Mouse (Mus musculus) MEL (cell line): ENCODE data around the gene Rnf141. TPM values are rescaled to one million over a fixed set of nuclear protein-coding genes. Genes with fewer than 3 reads are reported as not detected.

Experiments used
- DNase-seq: peaks from one replicate; pipeline ENCODE4 v3.0.0; 2011; ENCODE audit warnings: low read depth, low spot score
- H3K27ac ChIP-seq: 2 replicates; pipeline ENCODE4 v1.5.1; 2012; ENCODE audit warnings: low read depth, mild to moderate bottlenecking, control low read depth, low read length, moderate library complexity; ENCODE audit not compliant: control insufficient read depth
- H3K27me3 ChIP-seq, 2 experiments: fragments of 150-350 bp in 1 of 2; sonication (generic) in 1 of 2; 2 replicates each; pipeline ENCODE4 v1.6.1; 2012; ENCODE audit warnings: low read length in 2 of 2, mild to moderate bottlenecking in 2 of 2, improper control_type of control experiment in 1 of 2, moderate library complexity in 1 of 2; ENCODE audit not compliant: insufficient read depth in 2 of 2, control insufficient read depth in 1 of 2
- H3K36me3 ChIP-seq, 2 experiments: 2 replicates each; pipeline ENCODE4 v1.6.1; 2012 to 2014; ENCODE audit warnings: low read length in 2 of 2, improper control_type of control experiment in 1 of 2, inconsistent platforms in 1 of 2, mild to moderate bottlenecking in 1 of 2; ENCODE audit not compliant: insufficient read depth in 2 of 2, control insufficient read depth in 1 of 2
- H3K4me1 ChIP-seq, 2 experiments: fragments of 150-350 bp in 1 of 2; sonication (generic) in 1 of 2; 2 replicates each; pipeline ENCODE4 v1.6.1; 2012; ENCODE audit warnings: low read length in 2 of 2, improper control_type of control experiment in 1 of 2, mild to moderate bottlenecking in 1 of 2; ENCODE audit not compliant: insufficient read depth in 2 of 2, control insufficient read depth in 1 of 2
- H3K4me3 ChIP-seq, 2 experiments: fragments of 150-350 bp in 1 of 2; sonication (generic) in 1 of 2; 2 replicates each; pipeline ENCODE4 v1.5.1; 2012; ENCODE audit warnings: low read depth in 2 of 2, low read length in 2 of 2, mild to moderate bottlenecking in 2 of 2, moderate library complexity in 2 of 2, control low read depth in 1 of 2, improper control_type of control experiment in 1 of 2; ENCODE audit not compliant: control insufficient read depth in 1 of 2, insufficient read depth in 1 of 2
- H3K79me2 ChIP-seq: 2 replicates; pipeline ENCODE4 v1.6.1; 2012; ENCODE audit warnings: mild to moderate bottlenecking, low read length, moderate library complexity; ENCODE audit not compliant: control insufficient read depth, poor library complexity, insufficient read depth
- H3K9ac ChIP-seq: 2 replicates; pipeline ENCODE4 v1.6.1; 2012; ENCODE audit warnings: low read depth, mild to moderate bottlenecking, control low read depth, low read length, moderate library complexity; ENCODE audit not compliant: control insufficient read depth, poor library complexity, severe bottlenecking
- H3K9me3 ChIP-seq: fragments of 150-350 bp; sonication (generic); replicated peaks from 2 replicates; pipeline ENCODE4 v1.6.1; 2012; ENCODE audit warnings: mild to moderate bottlenecking, low read length, improper control_type of control experiment, moderate library complexity; ENCODE audit not compliant: insufficient read depth
- BHLHE40 ChIP-seq: IDR thresholded peaks from 2 replicates; pipeline ENCODE4 v1.6.1; 2012; ENCODE audit warnings: low read depth, mild to moderate bottlenecking, inconsistent platforms, low read length, improper control_type of control experiment, borderline replicate concordance
- CHD1 ChIP-seq: IDR thresholded peaks from 2 replicates; pipeline ENCODE4 v1.6.1; 2012; ENCODE audit warnings: low read depth, mild to moderate bottlenecking, inconsistent platforms, low read length, improper control_type of control experiment
- CTCF ChIP-seq, 3 experiments: IDR thresholded peaks in 2 of 3; conservative IDR thresholded peaks in 1 of 3; 2 replicates each; pipeline ENCODE4 v1.5.1; 2011 to 2012; ENCODE audit warnings: low read length in 3 of 3, low read depth in 2 of 3, mild to moderate bottlenecking in 2 of 3, improper control_type of control experiment in 1 of 3, inconsistent platforms in 1 of 3, mixed read lengths in 1 of 3, moderate library complexity in 1 of 3; ENCODE audit not compliant: control insufficient read depth in 1 of 3, insufficient read depth in 1 of 3, poor library complexity in 1 of 3, severe bottlenecking in 1 of 3
- E2F4 ChIP-seq: IDR thresholded peaks from 2 replicates; pipeline ENCODE4 v1.6.1; 2011; ENCODE audit warnings: low read depth, low read length, improper control_type of control experiment, borderline replicate concordance
- ELF1 ChIP-seq: IDR thresholded peaks from 2 replicates; pipeline ENCODE4 v1.6.1; 2014; ENCODE audit warnings: low read depth, mild to moderate bottlenecking, inconsistent platforms, low read length, improper control_type of control experiment, moderate library complexity
- EP300 ChIP-seq, 2 experiments: IDR thresholded peaks; 2 replicates each; pipeline ENCODE4 v1.6.1; 2011; ENCODE audit warnings: improper control_type of control experiment in 2 of 2, low read length in 2 of 2, low read depth in 1 of 2, mild to moderate bottlenecking in 1 of 2
- GABPA ChIP-seq: IDR thresholded peaks from 2 replicates; pipeline ENCODE4 v1.6.1; 2012; ENCODE audit warnings: low read depth, mild to moderate bottlenecking, inconsistent platforms, low read length, improper control_type of control experiment, moderate library complexity
- GATA1 ChIP-seq: IDR thresholded peaks from 2 replicates; pipeline ENCODE4 v1.6.1; 2011; ENCODE audit warnings: low read depth, low read length, improper control_type of control experiment
- HCFC1 ChIP-seq: IDR thresholded peaks from 2 replicates; pipeline ENCODE4 v1.6.1; 2012; ENCODE audit warnings: low read depth, mild to moderate bottlenecking, inconsistent platforms, low read length, improper control_type of control experiment, moderate library complexity
- KAT2A ChIP-seq: conservative IDR thresholded peaks from 2 replicates; pipeline ENCODE4 v1.6.1; 2012; ENCODE audit warnings: low read depth, low read length, improper control_type of control experiment, inconsistent platforms
- MAFK ChIP-seq: IDR thresholded peaks from 2 replicates; pipeline ENCODE4 v1.6.1; 2011; ENCODE audit warnings: low read depth, mild to moderate bottlenecking, low read length, improper control_type of control experiment, borderline replicate concordance
- MAX ChIP-seq: IDR thresholded peaks from 2 replicates; pipeline ENCODE4 v1.6.1; 2011; ENCODE audit warnings: low read length, improper control_type of control experiment
- MEF2A ChIP-seq: IDR thresholded peaks from 2 replicates; pipeline ENCODE4 v1.6.1; 2014; ENCODE audit warnings: low read depth, mild to moderate bottlenecking, inconsistent platforms, low read length, improper control_type of control experiment; ENCODE audit not compliant: poor library complexity, insufficient replicate concordance, severe bottlenecking; ENCODE audit errors: extremely low read depth
- MYB ChIP-seq: IDR thresholded peaks from 2 replicates; pipeline ENCODE4 v1.6.1; 2011; ENCODE audit warnings: mild to moderate bottlenecking, low read depth, low read length, improper control_type of control experiment
- MYC ChIP-seq: IDR thresholded peaks from 2 replicates; pipeline ENCODE4 v1.6.1; 2011; ENCODE audit warnings: low read depth, mild to moderate bottlenecking, low read length, improper control_type of control experiment, moderate library complexity
- NRF1 ChIP-seq: IDR thresholded peaks from 2 replicates; pipeline ENCODE4 v1.6.1; 2014; ENCODE audit warnings: low read depth, mild to moderate bottlenecking, inconsistent platforms, low read length, improper control_type of control experiment, moderate library complexity; ENCODE audit not compliant: poor library complexity, insufficient read depth, severe bottlenecking
- POLR2A ChIP-seq, 2 experiments: IDR thresholded peaks; 2 replicates each; pipeline ENCODE4 v1.6.1; 2011 to 2012; ENCODE audit warnings: low read length in 2 of 2, mild to moderate bottlenecking in 2 of 2, control low read depth in 1 of 2, improper control_type of control experiment in 1 of 2, low read depth in 1 of 2, moderate library complexity in 1 of 2; ENCODE audit not compliant: control insufficient read depth in 1 of 2, insufficient read depth in 1 of 2, poor library complexity in 1 of 2
- POLR2AphosphoS5 ChIP-seq: IDR thresholded peaks from 2 replicates; pipeline ENCODE4 v1.6.1; 2012; ENCODE audit warnings: low read depth, borderline replicate concordance, mild to moderate bottlenecking, inconsistent platforms, low read length, moderate library complexity, mixed read lengths
- RCOR1 ChIP-seq: IDR thresholded peaks from 2 replicates; pipeline ENCODE4 v1.6.1; 2012; ENCODE audit warnings: low read depth, mild to moderate bottlenecking, inconsistent platforms, low read length, improper control_type of control experiment
- SIN3A ChIP-seq: IDR thresholded peaks from 2 replicates; pipeline ENCODE4 v1.6.1; 2012; ENCODE audit warnings: low read length, improper control_type of control experiment, inconsistent platforms
- TAL1 ChIP-seq: IDR thresholded peaks from 2 replicates; pipeline ENCODE4 v1.6.1; 2012; ENCODE audit warnings: mild to moderate bottlenecking, inconsistent platforms, low read length, moderate library complexity, mixed read lengths
- UBTF ChIP-seq: IDR thresholded peaks from 2 replicates; pipeline ENCODE4 v1.6.1; 2012; ENCODE audit warnings: low read depth, mild to moderate bottlenecking, inconsistent platforms, low read length, improper control_type of control experiment, moderate library complexity, borderline replicate concordance; ENCODE audit not compliant: insufficient read depth
- USF1 ChIP-seq: IDR thresholded peaks from 2 replicates; pipeline ENCODE4 v1.6.1; 2014; ENCODE audit warnings: low read depth, mild to moderate bottlenecking, inconsistent platforms, low read length, improper control_type of control experiment, moderate library complexity
- USF2 ChIP-seq, 2 experiments: IDR thresholded peaks; 2 replicates each; pipeline ENCODE4 v1.6.1; 2011 to 2012; ENCODE audit warnings: improper control_type of control experiment in 2 of 2, low read length in 2 of 2, borderline replicate concordance in 1 of 2, inconsistent platforms in 1 of 2, low read depth in 1 of 2, mild to moderate bottlenecking in 1 of 2; ENCODE audit not compliant: insufficient read depth in 1 of 2
- ZKSCAN1 ChIP-seq: IDR thresholded peaks from 2 replicates; pipeline ENCODE4 v1.6.1; 2012; ENCODE audit warnings: low read depth, mild to moderate bottlenecking, inconsistent platforms, low read length, improper control_type of control experiment, moderate library complexity
- polyA plus RNA-seq, 2 experiments: library from polyadenylated mRNA; stranded (reverse) in 1 of 2; unstranded in 1 of 2; fragments of >175 nt in 1 of 2; fragments of >200 nt in 1 of 2; gene quantifications; 2 replicates each; pipeline versions ENCODE4 v1.2.1 to v1.2.4; 2012; ENCODE audit warnings: low replicate concordance in 2 of 2, low read depth in 1 of 2; ENCODE audit not compliant: insufficient read length in 2 of 2, insufficient read depth in 1 of 2, missing spikeins in 1 of 2
- total RNA-seq: library from RNA; depleted of rRNA; stranded (reverse); fragments of 300-350 nt; gene quantifications from 2 replicates; pipeline ENCODE4 v1.2.3, GENCODE M21; 2012

The Rnf141 gene
- total and polyA plus RNA-seq, 3 experiments, result 18.8 to 19.7 TPM; not detected in 1

DNA sequence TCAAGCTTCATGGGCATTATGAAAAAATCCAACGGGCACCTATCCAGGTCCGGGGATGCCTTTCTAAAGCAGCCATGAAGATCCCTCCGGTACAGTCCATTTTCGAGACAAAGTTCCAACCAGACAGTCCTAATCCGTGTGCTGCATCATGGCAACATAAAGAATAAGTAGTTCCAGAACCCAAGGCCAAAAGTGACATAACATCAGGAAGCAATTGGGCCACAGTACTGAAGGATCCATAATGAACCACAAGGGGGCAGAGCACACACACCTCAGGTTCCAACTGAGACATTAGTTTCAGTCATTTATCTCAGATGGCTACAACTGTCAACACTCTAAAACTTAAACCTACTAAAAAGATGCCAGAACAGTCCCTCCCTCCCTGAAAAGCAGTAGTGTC, 28.2 kb downstream of the Rnf141 start (continued):
- TF ChIP-seq POLR2AphosphoS5, result no peak
- no peak for TF ChIP-seq USF2 (IDR thresholded peaks at IDR 0.05; ENCODE audit: borderline replicate concordance in 1 of 2, insufficient read depth in 1 of 2, low read depth in 1 of 2, low read length in 2 of 2)
- no peak for TF ChIP-seq EP300 (IDR thresholded peaks at IDR 0.05; ENCODE audit: low read depth in 1 of 2, low read length in 2 of 2)
- TF ChIP-seq ZKSCAN1, result no peak
- TF ChIP-seq CHD1, result no peak
- 0 out of 2 replicates have a peak, but pooled peaks have one; percentile 32 for TF ChIP-seq GATA1
- TF ChIP-seq POLR2A (IDR thresholded peaks at IDR 0.05; ENCODE audit: control insufficient read depth in 1 of 2, insufficient read depth in 1 of 2, low read depth in 1 of 2, low read length in 2 of 2, poor library complexity in 1 of 2), result no peak
- TF ChIP-seq TAL1, result no peak
- no peak for TF ChIP-seq MAFK
- TF ChIP-seq CTCF (IDR thresholded peaks at IDR 0.05 in 2 of 3, conservative IDR thresholded peaks at IDR 0.05 in 1 of 3; ENCODE audit: control insufficient read depth in 1 of 3, insufficient read depth in 1 of 3, low read depth in 2 of 3, low read length in 3 of 3, poor library complexity in 1 of 3, severe bottlenecking in 1 of 3), result peak; percentile 65 to 97 (median 84)
- TF ChIP-seq KAT2A, result no peak
- no peak for TF ChIP-seq MAX
- no peak for TF ChIP-seq UBTF
- peak; percentile 65 for TF ChIP-seq SIN3A
- no peak for TF ChIP-seq MEF2A
- TF ChIP-seq HCFC1, result no peak
- TF ChIP-seq RCOR1, result no peak

DNA sequence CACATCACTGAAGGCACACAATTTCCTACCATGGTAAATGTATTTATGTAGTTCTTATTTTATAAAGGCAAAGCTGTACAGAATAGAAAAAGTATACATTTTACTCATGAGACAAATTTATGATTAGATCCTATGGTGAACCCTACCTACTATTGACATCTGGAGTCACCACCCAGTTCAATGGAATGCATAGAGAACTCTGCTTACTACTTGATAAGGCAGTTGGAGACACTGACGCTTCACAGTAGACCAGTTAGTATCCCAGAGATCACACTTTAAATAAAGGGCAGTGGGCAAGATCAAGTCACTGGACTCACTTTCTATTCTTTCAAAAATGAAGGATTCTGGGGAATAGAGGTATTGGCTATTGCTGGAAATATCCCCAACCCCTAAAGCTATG, 30.3 kb downstream of the Rnf141 start:
- Histone ChIP-seq H3K4me3 (no peak overlapping the region), H3K27me3 (no peaks in the 10 kb centered on the region), H3K9ac (no peak overlapping the region), H3K27ac (no peak overlapping the region), H3K4me1 (peaks cover 4 to 8% of the 10 kb centered on the region in 2 experiments), H3K36me3 (peaks cover 3 to 5% of the 10 kb centered on the region in 2 experiments), H3K79me2 (no peaks in the 10 kb centered on the region), H3K9me3 (no peaks in the 10 kb centered on the region)
- TF ChIP-seq E2F4 (no peak), ELF1 (no peak), BHLHE40 (no peak), MYB (no peak), MAX (no peak), NRF1 (no peak), POLR2A (IDR thresholded peaks at IDR 0.05; ENCODE audit: control insufficient read depth in 1 of 2, insufficient read depth in 1 of 2, low read depth in 1 of 2, low read length in 2 of 2, poor library complexity in 1 of 2) (no peak), UBTF (no peak), TAL1 (no peak), GABPA (no peak), MAFK (no peak), USF1 (no peak), MYC (no peak)
- no peak for DNase-seq
